Mouse (Mus musculus) kidney, postnatal 0 days (tissue): ENCODE data around the gene Zeb2. TPM values are rescaled to one million over a fixed set of nuclear protein-coding genes. Genes with fewer than 3 reads are reported as not detected.

Experiments used
- ATAC-seq: fragments of 200-750 bp; cut with Nextera tagmentation; replicated peaks from 2 replicates; pipeline ENCODE4 v1.8.0; 2017; ENCODE audit warnings: low read depth, moderate number of reproducible peaks, moderate TSS enrichment, moderate library complexity; ENCODE audit not compliant: low FRiP score
- DNase-seq: peaks from one replicate; pipeline ENCODE4 v3.0.0-alpha.2; 2016; ENCODE audit warnings: low spot score
- H3K27ac ChIP-seq: fragments of 300-500 bp; sonication (generic); 2 replicates; pipeline ENCODE4 v1.5.1; 2014; ENCODE audit warnings: mild to moderate bottlenecking
- H3K27me3 ChIP-seq: fragments of 300-500 bp; sonication (generic); 2 replicates; pipeline ENCODE4 v1.6.1; 2014; ENCODE audit warnings: low read length, mixed read lengths; ENCODE audit not compliant: insufficient read depth
- H3K36me3 ChIP-seq: fragments of 300-500 bp; sonication (generic); 2 replicates; pipeline ENCODE4 v1.6.1; 2014; ENCODE audit warnings: low read length, mixed read lengths; ENCODE audit not compliant: insufficient read depth
- H3K4me1 ChIP-seq: fragments of 300-500 bp; sonication (generic); replicated peaks from 2 replicates; pipeline ENCODE4 v1.6.1; 2014; ENCODE audit warnings: antibody characterized with exemption, low read length, mixed read lengths; ENCODE audit not compliant: insufficient read depth
- H3K4me2 ChIP-seq: fragments of 300-500 bp; sonication (generic); 2 replicates; pipeline ENCODE4 v1.6.1; 2014; ENCODE audit warnings: mild to moderate bottlenecking, low read length, moderate library complexity, mixed read lengths
- H3K4me3 ChIP-seq: fragments of 300-500 bp; sonication (generic); replicated peaks from 2 replicates; pipeline ENCODE4 v1.5.1; 2014; ENCODE audit warnings: low read depth, low read length
- H3K9ac ChIP-seq: fragments of 300-500 bp; sonication (generic); 2 replicates; pipeline ENCODE4 v1.6.1; 2014; ENCODE audit warnings: low read depth, low read length
- H3K9me3 ChIP-seq: fragments of 300-500 bp; sonication (generic); replicated peaks from 2 replicates; pipeline ENCODE4 v1.6.1; 2016; ENCODE audit warnings: low read length, inconsistent platforms, mixed read lengths
- CTCF ChIP-seq: IDR thresholded peaks from 2 replicates; pipeline ENCODE4 v1.5.1; 2016; ENCODE audit warnings: antibody characterized with exemption, low read depth, mild to moderate bottlenecking, moderate library complexity
- WGBS: fragments of 180-500 bp; shearing (Covaris S2); extraction: QIAGEN DNeasy Blood & Tissue Kit; methylation state at CpG from one replicate; pipeline ENCODE4 v1.1.7; 2014; 5-methylcytosine and 5-hydroxymethylcytosine counted together
- polyA plus RNA-seq: library from polyadenylated mRNA; unstranded; fragments of >200 nt; fragmentation: Nextera tagmentation; extraction: Ambion mirVana; gene quantifications from 2 replicates; pipeline ENCODE4 v1.2.1, GENCODE M21; 2015

The Zeb2 gene
- polyA plus RNA-seq, 1 experiment from 2014 or later: 31.4 TPM

GRCm38 (mm10) chr2:45105281-45105721 lies 11.9 kb downstream of the Zeb2 start:
- TF ChIP-seq CTCF: no peak
- H3K4me2 ChIP-seq: peak overlapping the region; percentile 27
- 62% methylated on average over 6 of the region's 6 CpGs for WGBS
- peak overlapping the region; percentile 35; the same call in 1 of the 2 replicates for H3K9ac ChIP-seq
- peaks cover 5% of the 10 kb centered on the region; the same call in 1 of the 2 replicates for H3K4me1 ChIP-seq
- H3K9me3 ChIP-seq: no peaks in the 10 kb centered on the region
- no peak for ATAC-seq
- 0 out of 2 replicates have a peak overlapping the region, but pooled peaks have one; percentile 6 for H3K4me3 ChIP-seq
- H3K27ac ChIP-seq: 0 out of 2 replicates have a peak overlapping the region, but pooled peaks have one; percentile 48
- H3K36me3 ChIP-seq: no peaks in the 10 kb centered on the region
- no peak for DNase-seq
- H3K27me3 ChIP-seq: no peaks in the 10 kb centered on the region

- Histone ChIP-seq H3K4me3 (no peak overlapping the region), H3K4me1 (peaks cover 9% of the 10 kb centered on the region; the same call in 1 of the 2 replicates), H3K4me2 (peak overlapping the region; percentile 25; the same call in 1 of the 2 replicates), H3K27ac (0 out of 2 replicates have a peak overlapping the region, but pooled peaks have one; percentile 48), H3K9ac (no peak overlapping the region), H3K9me3 (no peaks in the 10 kb centered on the region), H3K27me3 (no peaks in the 10 kb centered on the region), H3K36me3 (no peaks in the 10 kb centered on the region)
- no peak for TF ChIP-seq CTCF
- 36% methylated on average over 7 of the region's 7 CpGs for WGBS
- ATAC-seq (no peak), DNase-seq (no peak)
Measured at GRCm38 (mm10) chr2:45104511-45105055, 12.6 kb downstream of the Zeb2 start.

GRCm38 (mm10) chr2:45104066-45104465 lies 13.1 kb downstream of the Zeb2 start:
- ATAC-seq (no peak), DNase-seq (no peak)
- Histone ChIP-seq H3K9ac (no peak overlapping the region), H3K27ac (0 out of 2 replicates have a peak overlapping the region, but pooled peaks have one; percentile 6), H3K4me2 (0 out of 2 replicates have a peak overlapping the region, but pooled peaks have one; percentile 25), H3K4me3 (no peak overlapping the region), H3K27me3 (no peaks in the 10 kb centered on the region), H3K9me3 (no peaks in the 10 kb centered on the region), H3K4me1 (peaks cover 10% of the 10 kb centered on the region; the same call in 1 of the 2 replicates), H3K36me3 (no peaks in the 10 kb centered on the region)
- no peak for TF ChIP-seq CTCF
- 62% methylated on average over 4 of the region's 4 CpGs for WGBS

- peaks cover 12% of the 10 kb centered on the region; the same call in 1 of the 2 replicates for H3K4me1 ChIP-seq
- no peak for TF ChIP-seq CTCF
- H3K27me3 ChIP-seq: no peaks in the 10 kb centered on the region
- no peak overlapping the region for H3K27ac ChIP-seq
- no peaks in the 10 kb centered on the region for H3K9me3 ChIP-seq
- WGBS: 46% methylated on average over 10 of the region's 10 CpGs
- H3K36me3 ChIP-seq: no peaks in the 10 kb centered on the region
- ATAC-seq (no peak), DNase-seq (no peak)
- H3K4me3 ChIP-seq: no peak overlapping the region
- H3K9ac ChIP-seq: no peak overlapping the region
- peak overlapping the region; percentile 25; the same call in 1 of the 2 replicates for H3K4me2 ChIP-seq
Measured at GRCm38 (mm10) chr2:45103021-45103983, 13.9 kb downstream of the Zeb2 start.

GRCm38 (mm10) chr2:45102191-45102638 lies 15.0 kb downstream of the Zeb2 start:
- WGBS: 64% methylated on average over 8 of the region's 8 CpGs
- no peak overlapping the region for H3K4me3 ChIP-seq
- peaks cover 13% of the 10 kb centered on the region; the same call in 1 of the 2 replicates for H3K4me1 ChIP-seq
- DNase-seq: no peak
- H3K4me2 ChIP-seq: no peak overlapping the region
- H3K9me3 ChIP-seq: no peaks in the 10 kb centered on the region
- H3K36me3 ChIP-seq: no peaks in the 10 kb centered on the region
- H3K27me3 ChIP-seq: no peaks in the 10 kb centered on the region
- no peak for ATAC-seq
- H3K27ac ChIP-seq: no peak overlapping the region
- no peak for TF ChIP-seq CTCF
- no peak overlapping the region for H3K9ac ChIP-seq

- Histone ChIP-seq H3K36me3 (no peaks in the 10 kb centered on the region), H3K4me3 (no peak overlapping the region), H3K9ac (no peak overlapping the region), H3K27me3 (no peaks in the 10 kb centered on the region), H3K4me1 (peaks cover 19% of the 10 kb centered on the region; the same call in 1 of the 2 replicates), H3K4me2 (no peak overlapping the region), H3K27ac (no peak overlapping the region), H3K9me3 (no peaks in the 10 kb centered on the region)
- TF ChIP-seq CTCF: no peak
- DNase-seq: no peak
- ATAC-seq: no peak
- WGBS: 77% methylated on average over 2 of the region's 2 CpGs
Measured at GRCm38 (mm10) chr2:45101586-45101985, 15.6 kb downstream of the Zeb2 start.
